Mouse (Mus musculus) hindlimb bud, embryonic 11.5 days (tissue): ENCODE data around the gene Stoml3.

Experiments
- DNase-seq: peaks from one replicate; pipeline ENCODE4 v3.0.0-alpha.2; 2012; ENCODE audit warnings: low read depth, low spot score; ENCODE audit errors: extremely low spot score

Gene Stoml3

DNA sequence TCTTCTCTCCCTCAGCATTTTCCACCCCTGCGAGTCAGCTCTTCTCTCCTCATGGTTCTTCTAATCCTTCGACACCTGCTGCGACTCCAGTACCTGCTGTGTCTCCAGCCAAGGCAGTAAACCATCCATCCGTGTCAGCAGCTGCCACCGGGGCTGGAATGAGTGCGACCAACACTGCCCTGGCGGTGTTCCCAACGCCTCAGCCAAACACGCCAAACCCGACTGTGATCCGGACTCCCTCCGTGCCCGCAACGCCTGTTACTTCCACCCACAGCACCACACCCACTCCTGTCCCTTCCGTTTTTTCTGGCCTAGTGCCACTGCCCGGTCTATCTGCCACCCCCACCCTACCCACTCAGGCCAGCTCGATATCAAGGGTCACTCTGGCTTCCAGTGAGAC is 11.0 kb upstream of the Stoml3 start:
- DNase-seq, result no peak

DNA sequence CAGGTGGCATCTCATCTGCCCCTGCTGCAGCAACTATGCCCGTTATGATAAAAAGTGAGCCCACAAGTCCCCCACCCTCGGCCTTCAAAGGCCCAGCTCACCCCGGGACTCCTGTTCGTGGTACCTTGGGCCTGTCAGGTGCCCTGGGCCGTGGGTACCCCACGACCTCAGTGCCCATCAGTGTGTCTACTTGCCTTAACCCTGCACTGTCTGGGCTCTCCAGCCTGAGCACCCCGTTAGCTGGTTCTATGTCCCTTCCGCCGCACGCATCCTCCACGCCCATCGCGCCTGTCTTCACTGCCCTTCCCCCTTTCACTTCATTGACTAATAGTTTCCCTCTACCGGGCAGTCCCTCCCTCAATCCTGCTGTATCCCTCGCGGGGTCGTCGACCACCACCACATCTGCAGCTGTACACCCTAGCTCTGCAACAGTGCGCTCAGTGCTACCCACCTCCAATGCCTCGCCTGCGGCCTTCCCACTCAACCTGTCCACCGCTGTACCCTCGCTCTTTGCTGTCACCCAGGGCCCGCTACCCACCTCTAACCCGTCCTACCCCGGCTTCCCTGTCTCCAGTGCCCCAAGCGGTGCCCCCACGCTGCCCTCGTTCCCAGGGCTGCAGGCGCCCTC is 9.9 kb upstream of the Stoml3 start:
- no peak for DNase-seq

DNA sequence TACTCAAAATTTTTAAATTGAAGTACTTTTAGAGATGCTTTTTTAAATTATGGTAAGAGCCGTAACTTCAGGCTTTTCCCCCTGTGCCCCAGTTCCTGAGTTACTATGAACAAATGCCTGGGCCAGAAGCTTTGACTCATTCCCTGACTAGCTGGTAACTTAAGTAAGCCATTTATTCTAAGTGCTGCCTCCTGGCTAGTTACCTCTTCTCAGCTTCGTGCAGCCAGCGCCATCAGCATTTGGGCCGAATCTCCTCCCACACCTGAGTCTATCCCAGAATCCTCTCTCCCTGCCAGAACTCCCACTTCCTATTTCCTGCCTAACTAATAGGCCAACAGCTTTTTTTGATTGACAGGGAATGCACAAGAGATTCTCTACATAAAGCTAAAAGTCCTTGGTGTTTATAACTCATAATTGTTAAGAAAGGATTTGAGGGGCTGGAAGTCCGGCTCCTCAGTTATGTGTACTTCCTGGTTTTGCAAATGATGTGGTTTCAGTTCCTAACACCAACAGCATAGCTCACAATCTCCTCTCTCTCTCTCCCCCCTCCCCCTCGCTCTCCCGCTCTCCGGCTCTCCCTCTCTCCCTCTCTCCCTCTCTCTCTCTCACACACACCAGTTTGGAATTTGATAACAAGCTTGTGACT is 4.9 kb upstream of the Stoml3 start:
- no peak for DNase-seq

DNA sequence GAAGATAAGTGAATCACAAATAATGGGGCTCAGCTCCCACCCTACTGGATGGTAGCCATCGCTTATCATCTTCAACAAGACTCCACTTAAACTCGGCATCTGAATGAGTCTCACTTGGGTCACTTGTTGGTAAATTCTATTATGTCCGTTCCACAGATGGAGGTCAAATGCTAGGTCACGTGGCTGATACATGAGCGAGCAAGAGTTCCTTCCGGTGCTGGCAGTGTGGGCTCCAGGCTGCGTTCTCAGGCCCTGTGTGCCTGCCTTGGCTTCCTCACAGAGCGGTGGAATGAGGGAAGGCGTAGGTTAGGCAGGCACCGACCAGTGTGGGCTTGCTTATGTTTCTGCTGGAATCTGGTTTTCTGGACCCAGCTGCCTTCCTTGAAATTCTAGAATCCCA is 1.9 kb upstream of the Stoml3 start:
- DNase-seq, result no peak

DNA sequence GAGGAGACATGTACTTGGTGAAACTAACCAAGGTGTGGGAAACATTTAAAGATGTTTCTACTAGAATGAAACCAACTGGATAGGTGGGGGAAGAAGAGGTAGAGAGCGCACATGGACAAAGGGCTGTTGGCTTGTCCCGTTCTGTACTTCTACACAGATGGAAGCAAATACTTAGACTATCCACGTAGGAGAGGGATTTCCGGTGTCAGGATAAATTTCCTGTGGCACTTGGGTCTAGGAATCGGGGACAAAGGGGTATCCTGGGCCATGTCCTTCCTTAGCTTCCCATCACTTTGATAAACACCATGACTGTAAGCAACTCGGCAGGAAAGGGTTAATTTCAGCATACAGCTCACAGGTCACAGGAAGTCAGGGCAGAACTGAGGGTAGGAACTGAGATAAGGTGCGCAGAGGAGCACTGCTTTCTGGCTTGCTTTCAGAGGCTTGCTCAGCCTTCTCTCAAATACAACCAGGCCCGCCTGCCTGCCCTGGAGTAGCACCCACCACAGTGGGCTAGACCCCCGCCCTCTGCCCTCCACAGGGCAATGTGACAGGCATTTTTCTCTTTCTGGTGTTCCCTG is 1.4 kb upstream of the Stoml3 start:
- no peak for DNase-seq

DNA sequence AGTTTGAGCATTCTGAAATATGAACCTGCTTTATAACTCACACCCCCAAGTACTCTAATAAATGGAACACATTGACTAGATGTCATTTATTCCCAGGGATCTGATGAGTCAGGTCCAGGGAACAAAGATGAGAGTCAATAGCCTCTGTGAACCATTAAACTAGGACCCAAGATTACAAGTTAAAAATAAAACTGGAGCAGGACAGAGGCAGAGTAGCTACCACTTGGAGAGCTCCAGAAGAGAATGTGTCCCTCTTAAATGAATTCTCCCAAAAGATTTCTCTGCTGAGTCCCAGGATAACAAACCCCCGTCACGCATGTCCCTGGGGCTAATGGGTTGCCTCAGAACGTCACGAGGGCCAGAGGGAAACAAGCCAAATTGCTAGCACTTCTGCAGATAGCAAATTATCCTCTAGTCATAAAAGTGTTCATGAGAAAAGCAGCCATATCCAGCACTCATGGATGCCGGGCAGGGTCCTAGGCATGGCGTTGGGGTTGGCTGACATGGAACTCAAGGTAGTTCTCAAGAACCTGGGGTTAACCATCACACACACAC is 10.0 kb downstream of the Stoml3 start:
- no peak for DNase-seq

DNA sequence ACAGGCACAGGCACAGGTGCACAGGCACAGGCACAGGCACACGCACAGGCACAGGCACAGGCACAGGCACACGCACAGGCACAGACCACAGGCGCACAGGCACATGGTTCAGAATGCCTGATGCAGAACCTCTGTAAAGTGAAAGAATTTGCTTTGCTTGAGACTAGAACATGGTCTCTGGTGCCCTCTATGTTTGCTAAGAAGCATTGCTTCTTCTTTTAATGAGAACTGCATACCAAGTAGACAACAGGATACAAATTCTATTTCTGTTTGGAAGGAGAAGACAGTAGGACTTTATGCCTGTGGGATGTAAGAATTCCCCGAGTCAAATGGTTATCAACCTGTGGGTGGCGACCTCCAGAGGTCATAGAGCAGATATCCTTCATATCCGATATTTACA is 14.0 kb downstream of the Stoml3 start:
- no peak for DNase-seq

DNA sequence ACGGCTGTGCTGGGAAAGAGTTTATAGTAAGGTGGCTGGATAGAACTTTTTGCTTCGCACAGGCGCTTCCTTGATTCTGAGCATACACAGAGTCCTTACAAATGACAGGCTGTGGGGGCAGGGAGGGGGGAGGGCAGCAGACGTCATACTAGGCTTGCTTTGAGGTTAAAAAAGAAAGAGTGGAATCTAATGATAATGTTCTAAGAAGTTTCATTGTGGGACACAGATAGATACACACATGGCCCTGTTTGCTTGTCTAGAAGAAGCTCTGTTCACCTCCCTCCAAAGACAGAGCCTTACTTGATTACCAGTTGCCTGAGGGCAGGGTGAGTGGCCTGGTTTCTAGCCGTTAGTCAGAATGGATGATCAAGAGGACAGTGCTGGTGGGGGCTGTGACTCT is 24.6 kb downstream of the Stoml3 start:
- DNase-seq, result no peak

DNA sequence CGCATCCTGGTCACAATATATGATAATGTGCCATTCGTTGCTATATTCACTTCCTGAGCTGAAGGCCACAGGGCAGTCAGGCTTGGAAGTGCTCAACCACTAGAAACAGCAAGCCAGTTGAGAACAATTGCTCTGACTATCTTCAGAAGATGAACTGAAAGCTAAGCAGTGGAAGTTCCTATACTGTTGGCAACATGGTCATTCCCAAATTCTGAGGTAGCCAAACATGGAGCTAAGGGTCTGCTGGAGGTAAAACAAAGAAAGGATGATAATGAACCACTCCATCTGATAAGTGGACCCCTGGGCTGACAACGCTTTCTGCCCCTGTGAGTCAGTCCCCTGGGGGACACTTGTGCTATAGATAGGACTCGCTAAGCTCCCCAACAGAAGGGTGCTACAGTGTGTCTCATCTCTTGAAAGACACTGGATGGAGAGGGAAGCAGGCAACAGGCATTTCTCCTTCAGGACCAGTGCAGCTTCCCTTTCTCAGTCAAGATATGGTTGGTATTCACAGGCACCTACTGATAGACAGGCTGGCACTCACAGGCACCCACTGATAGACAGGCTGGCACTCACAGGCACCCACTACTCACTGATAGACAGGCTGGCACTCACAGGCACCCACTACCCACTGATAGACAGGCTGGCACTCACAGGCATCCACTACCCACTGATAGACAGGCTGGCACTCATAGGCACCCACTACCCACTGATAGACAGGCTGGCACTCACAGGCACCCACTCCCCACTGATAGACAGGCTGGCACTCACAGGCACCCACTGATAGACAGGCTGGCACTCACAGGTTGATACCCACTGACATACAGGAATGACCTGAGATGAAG is 26.0 kb downstream of the Stoml3 start:
- no peak for DNase-seq

DNA sequence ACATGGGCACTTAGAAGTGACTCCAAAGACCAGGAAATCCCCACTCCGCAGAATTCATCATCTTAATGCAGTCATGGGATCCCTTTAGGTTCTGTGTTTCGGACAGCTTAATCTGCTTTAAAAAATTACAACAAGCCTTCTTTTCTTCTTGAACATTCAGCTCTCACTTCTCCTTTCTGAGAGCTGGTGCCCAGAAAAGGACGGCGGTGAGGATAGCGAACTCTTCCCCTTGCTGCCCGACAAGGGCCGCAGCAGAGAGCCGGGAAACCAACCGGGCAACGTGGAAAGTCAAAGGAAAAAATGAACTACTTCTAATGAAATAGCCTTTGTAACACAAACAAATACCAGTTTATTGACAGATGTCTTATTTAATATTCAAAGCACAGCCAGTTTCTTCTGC is 34.3 kb downstream of the Stoml3 start:
- no peak for DNase-seq

DNA sequence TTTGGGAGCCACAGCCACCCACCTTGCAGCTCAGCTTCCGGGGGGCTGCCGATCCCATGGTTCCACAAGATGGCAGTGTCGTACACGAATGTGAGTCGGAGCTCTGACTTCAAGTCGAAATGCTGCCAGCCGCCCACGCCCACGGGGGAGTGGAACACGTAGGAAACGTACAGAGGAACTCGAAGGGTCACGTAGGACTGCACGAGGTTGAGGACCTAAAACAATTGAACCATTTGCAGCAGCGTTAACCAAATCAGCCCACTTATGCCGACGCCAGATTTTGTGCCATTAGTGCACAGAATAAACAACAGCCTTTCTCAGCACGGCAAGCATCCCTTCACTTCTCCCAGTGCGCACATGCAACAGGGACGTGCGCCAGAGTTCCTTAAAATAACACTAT is 37.3 kb downstream of the Stoml3 start:
- peak; percentile 35 for DNase-seq

DNA sequence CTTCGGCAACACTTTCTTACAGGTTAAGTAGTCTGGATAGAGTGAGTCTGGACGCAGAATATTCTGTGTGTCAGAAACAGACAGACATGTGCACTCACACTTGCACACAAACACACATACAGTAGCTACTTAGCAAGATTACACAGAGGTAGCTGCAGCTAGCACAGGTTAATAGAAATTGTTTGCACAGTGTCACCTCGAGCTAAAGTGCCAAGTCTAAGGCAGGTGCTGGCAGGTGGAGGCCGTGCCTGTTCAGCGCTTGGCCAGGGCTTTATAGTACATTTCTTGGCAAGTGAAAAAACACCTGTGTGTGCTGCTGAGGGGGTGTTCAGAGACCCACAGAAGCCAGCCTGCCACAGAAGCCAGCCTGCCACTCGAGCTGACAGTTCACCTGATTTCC is 41.9 kb downstream of the Stoml3 start:
- DNase-seq, result no peak

DNA sequence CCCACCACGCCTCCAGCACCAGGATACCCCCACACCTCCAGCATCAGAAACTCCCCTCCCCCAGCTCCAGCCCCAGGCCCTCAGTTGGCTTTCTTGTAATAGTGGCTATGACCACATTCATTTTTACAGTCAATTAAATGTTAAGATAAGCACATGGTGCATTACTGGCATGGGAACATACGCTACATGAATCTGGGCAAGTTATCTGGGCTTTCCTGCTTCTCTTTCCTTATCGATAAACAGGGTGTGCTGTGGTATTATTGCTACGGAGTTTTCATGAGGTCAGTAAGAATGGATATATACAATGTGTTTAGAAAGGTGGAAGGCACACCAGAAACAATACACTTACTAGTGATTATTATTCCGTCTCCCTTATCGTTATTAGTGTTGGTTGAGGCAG is 43.6 kb downstream of the Stoml3 start:
- no peak for DNase-seq

DNA sequence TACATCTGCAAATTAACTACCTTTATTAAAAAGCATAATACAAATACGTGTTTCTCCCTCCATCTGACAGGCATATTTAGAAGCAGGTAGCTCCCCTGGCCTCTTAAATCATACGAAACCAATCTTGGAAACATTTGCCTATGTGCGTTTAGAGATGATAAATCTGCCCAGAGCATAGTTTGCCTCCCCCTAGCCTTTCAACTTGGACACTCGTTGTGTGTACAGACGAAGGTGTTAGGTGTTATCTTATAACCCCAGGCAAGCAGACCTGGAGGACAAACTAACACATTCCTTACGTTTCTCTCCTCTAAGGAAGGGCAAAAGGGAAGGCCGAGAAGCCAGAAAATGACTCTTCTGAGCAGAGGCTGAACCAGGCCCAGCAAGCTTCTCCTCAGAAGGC is 64.2 kb downstream of the Stoml3 start:
- no peak for DNase-seq

DNA sequence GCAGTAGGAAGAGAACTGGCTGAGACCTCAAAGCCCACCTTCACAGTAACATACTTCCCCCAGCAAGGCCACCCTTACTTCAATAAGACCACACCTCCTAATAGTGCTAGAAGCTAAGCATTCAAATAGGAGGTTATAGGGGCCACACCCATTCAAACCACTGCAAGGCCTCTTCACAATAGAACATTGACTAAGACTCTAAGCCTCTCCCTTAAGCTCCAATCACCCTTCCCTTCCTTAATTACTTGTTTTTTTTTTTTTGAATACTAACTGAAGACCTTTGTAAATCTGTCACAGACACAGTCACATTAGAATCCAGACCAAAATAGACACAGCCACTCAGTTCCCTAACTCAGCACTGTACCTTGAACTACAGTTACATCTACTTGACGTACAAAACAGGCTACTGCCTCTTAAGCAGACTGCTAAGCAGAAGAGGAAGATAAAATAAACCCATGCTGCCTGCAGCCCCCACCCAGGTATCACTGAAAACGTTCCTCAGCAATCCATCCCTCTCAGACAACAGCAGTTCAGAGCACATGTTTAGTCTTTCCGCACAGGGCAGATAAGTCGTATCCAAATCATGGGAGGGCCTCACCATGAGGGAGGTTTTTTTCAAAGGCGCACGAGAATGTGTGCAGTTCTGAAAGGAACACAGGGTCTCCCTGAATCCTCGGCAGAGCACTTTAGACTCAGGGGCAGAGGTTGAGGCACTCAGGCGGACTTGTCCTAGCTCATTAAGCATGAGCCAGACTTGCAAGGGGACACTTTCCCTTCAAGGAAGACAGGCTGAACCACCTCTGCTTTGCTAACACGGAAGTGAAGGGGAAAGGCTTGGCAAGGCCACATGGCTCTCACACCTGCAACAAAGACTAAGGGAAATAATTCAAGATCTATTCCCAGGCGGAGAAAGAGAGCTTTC is 66.8 kb downstream of the Stoml3 start:
- DNase-seq, result no peak

DNA sequence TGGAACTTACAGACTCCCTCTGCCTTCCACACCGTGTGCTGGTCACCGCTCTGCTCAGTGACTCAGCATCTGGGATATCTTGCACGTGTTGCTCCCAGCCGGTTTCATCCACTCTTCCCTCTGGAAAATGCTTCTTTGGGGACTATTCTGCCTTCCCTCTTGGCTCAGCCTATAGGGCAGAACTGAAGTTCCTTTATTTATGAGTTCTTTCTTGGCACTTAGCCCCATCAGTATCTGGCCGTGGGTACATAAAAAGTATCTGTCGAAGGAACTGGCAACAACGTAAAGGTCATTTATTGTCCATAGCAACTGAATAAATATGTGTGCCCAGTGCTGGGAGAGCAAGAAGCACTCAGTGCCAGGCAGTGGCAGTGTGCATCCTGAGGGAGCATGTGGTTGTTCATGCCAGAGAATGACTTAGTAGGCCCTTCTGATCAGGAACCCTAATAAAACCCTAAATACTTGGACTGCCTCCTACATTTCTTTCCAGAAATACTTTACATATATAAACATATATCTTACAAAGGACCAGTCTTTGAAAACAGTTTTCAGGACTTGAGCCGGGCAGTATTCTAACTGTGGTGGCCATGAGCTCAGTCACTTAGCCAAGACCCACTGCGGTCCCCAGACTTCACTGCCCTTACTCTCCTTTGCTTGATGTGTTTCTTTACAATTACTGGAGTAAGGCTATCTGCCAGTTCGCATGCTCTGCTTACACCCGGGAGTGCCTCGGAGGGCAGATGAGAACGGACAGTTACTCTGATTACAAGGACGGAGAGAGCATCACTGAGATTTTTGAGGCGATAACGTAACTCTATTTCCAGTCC is 69.1 kb downstream of the Stoml3 start:
- no peak for DNase-seq
